Mouse (Mus musculus): ENCODE results near the gene Gsto2. TPM values are rescaled to one million over a fixed set of nuclear protein-coding genes. Genes with fewer than 3 reads are reported as not detected.

Gene Gsto2
- total RNA-seq, 1 experiment from 2014 or later = not detected

GRCm38 (mm10) chr19:47885886-47886285 is 20.6 kb downstream of the Gsto2 start:
- no peak for ATAC-seq (replicated peaks; ENCODE audit: insufficient number of reproducible peaks, low FRiP score, low TSS enrichment, poor library complexity, severe bottlenecking)

GRCm38 (mm10) chr19:47886617-47887016 is 21.3 kb downstream of the Gsto2 start:
- ATAC-seq (replicated peaks; ENCODE audit: insufficient number of reproducible peaks, low FRiP score, low TSS enrichment, poor library complexity, severe bottlenecking) = no peak

GRCm38 (mm10) chr19:47887417-47887816 is 22.1 kb downstream of the Gsto2 start:
- ATAC-seq (replicated peaks; ENCODE audit: insufficient number of reproducible peaks, low FRiP score, low TSS enrichment, poor library complexity, severe bottlenecking) = no peak

- ATAC-seq (replicated peaks; ENCODE audit: insufficient number of reproducible peaks, low FRiP score, low TSS enrichment, poor library complexity, severe bottlenecking) = 0 out of 2 replicates have a peak, but pooled peaks have one; percentile 15
These were observed 22.7 kb downstream of the Gsto2 start for GRCm38 (mm10) chr19:47888037-47888436.

- no peak for ATAC-seq (replicated peaks; ENCODE audit: insufficient number of reproducible peaks, low FRiP score, low TSS enrichment, poor library complexity, severe bottlenecking)
These were observed 25.3 kb downstream of the Gsto2 start for GRCm38 (mm10) chr19:47890489-47891130.

GRCm38 (mm10) chr19:47891562-47892312 is 26.4 kb downstream of the Gsto2 start:
- no peak for ATAC-seq (replicated peaks; ENCODE audit: insufficient number of reproducible peaks, low FRiP score, low TSS enrichment, poor library complexity, severe bottlenecking)

- ATAC-seq (replicated peaks; ENCODE audit: insufficient number of reproducible peaks, low FRiP score, low TSS enrichment, poor library complexity, severe bottlenecking) = no peak
These were observed 27.8 kb downstream of the Gsto2 start for GRCm38 (mm10) chr19:47893092-47893491.

- no peak for ATAC-seq (replicated peaks; ENCODE audit: insufficient number of reproducible peaks, low FRiP score, low TSS enrichment, poor library complexity, severe bottlenecking)
These were observed 33.2 kb downstream of the Gsto2 start for GRCm38 (mm10) chr19:47898472-47899079.

- ATAC-seq (replicated peaks; ENCODE audit: insufficient number of reproducible peaks, low FRiP score, low TSS enrichment, poor library complexity, severe bottlenecking) = no peak
These were observed 34.7 kb downstream of the Gsto2 start for GRCm38 (mm10) chr19:47900012-47900411.

- no peak for ATAC-seq (replicated peaks; ENCODE audit: insufficient number of reproducible peaks, low FRiP score, low TSS enrichment, poor library complexity, severe bottlenecking)
These were observed 35.2 kb downstream of the Gsto2 start for GRCm38 (mm10) chr19:47900558-47900957.

GRCm38 (mm10) chr19:47902316-47903201 is 37.2 kb downstream of the Gsto2 start:
- no peak for ATAC-seq (replicated peaks; ENCODE audit: insufficient number of reproducible peaks, low FRiP score, low TSS enrichment, poor library complexity, severe bottlenecking)

- ATAC-seq (replicated peaks; ENCODE audit: insufficient number of reproducible peaks, low FRiP score, low TSS enrichment, poor library complexity, severe bottlenecking) = no peak
These were observed 38.3 kb downstream of the Gsto2 start for GRCm38 (mm10) chr19:47903679-47904078.

GRCm38 (mm10) chr19:47905081-47905480 is 39.7 kb downstream of the Gsto2 start:
- 0 out of 2 replicates have a peak, but pooled peaks have one; percentile 2 for ATAC-seq (replicated peaks; ENCODE audit: insufficient number of reproducible peaks, low FRiP score, low TSS enrichment, poor library complexity, severe bottlenecking)

- ATAC-seq (replicated peaks; ENCODE audit: insufficient number of reproducible peaks, low FRiP score, low TSS enrichment, poor library complexity, severe bottlenecking) = peak; percentile 62
These were observed 40.3 kb downstream of the Gsto2 start for GRCm38 (mm10) chr19:47905603-47906002.

- no peak for ATAC-seq (replicated peaks; ENCODE audit: insufficient number of reproducible peaks, low FRiP score, low TSS enrichment, poor library complexity, severe bottlenecking)
These were observed 42.3 kb downstream of the Gsto2 start for GRCm38 (mm10) chr19:47907596-47907995.

- ATAC-seq (replicated peaks; ENCODE audit: insufficient number of reproducible peaks, low FRiP score, low TSS enrichment, poor library complexity, severe bottlenecking) = no peak
These were observed 43.6 kb downstream of the Gsto2 start for GRCm38 (mm10) chr19:47908961-47909371.

- no peak for ATAC-seq (replicated peaks; ENCODE audit: insufficient number of reproducible peaks, low FRiP score, low TSS enrichment, poor library complexity, severe bottlenecking)
These were observed 44.2 kb downstream of the Gsto2 start for GRCm38 (mm10) chr19:47909387-47910116.

- ATAC-seq (replicated peaks; ENCODE audit: insufficient number of reproducible peaks, low FRiP score, low TSS enrichment, poor library complexity, severe bottlenecking) = peak; percentile 54
These were observed 44.8 kb downstream of the Gsto2 start for GRCm38 (mm10) chr19:47910117-47910618.
